Mouse (Mus musculus) c-Kit-positive CD71-negative TER-119-negative erythroid progenitor cells, embryonic 14.5 days (primary cell): Measurements from ENCODE around the gene Zfp692.
"Not testable (repeated sequence)": the region's sequence is repeated elsewhere in the genome, so short reads cannot be mapped to it uniquely, and the experiment has no call there.

Experiments
- DNase-seq: peaks from one replicate; pipeline ENCODE4 v3.0.0-alpha.2; 2013; ENCODE audit warnings: low read depth

The Zfp692 gene

GRCm38 (mm10) chr11:58354476-58354875 is 47.6 kb downstream of the Zfp692 start:
- DNase-seq = no peak

- no peak for DNase-seq
Measured at GRCm38 (mm10) chr11:58354927-58355326, 48.1 kb downstream of the Zfp692 start.

- DNase-seq = no peak
Measured at GRCm38 (mm10) chr11:58357042-58357441, 50.2 kb downstream of the Zfp692 start.

- no peak for DNase-seq
Measured at GRCm38 (mm10) chr11:58357844-58358534, 51.1 kb downstream of the Zfp692 start.

GRCm38 (mm10) chr11:58362562-58362961 is 55.7 kb downstream of the Zfp692 start:
- DNase-seq = not testable (repeated sequence)
